Mouse (Mus musculus) spleen, adult 2 months (tissue): ENCODE data around the gene AC129217.1.

Experiments used
- CTCF ChIP-seq: fragments of 200-500 bp; IDR thresholded peaks from 2 replicates; pipeline ENCODE4 v1.5.1; 2011; ENCODE audit warnings: mild to moderate bottlenecking, inconsistent platforms; ENCODE audit not compliant: insufficient read depth, insufficient read length, insufficient replicate concordance; ENCODE audit errors: extremely low read depth
- POLR2A ChIP-seq: fragments of 200-500 bp; IDR thresholded peaks from 2 replicates; pipeline ENCODE4 v1.6.1; 2011; ENCODE audit warnings: low read depth, low read length, inconsistent platforms

GRCm38 (mm10) chr19:8872266-8872840 is 42.8 kb downstream of the AC129217.1 start:
- no peak for TF ChIP-seq POLR2A
- TF ChIP-seq CTCF, result no peak
